Mouse (Mus musculus): ENCODE results near the gene Rhbg. TPM values are rescaled to one million over a fixed set of nuclear protein-coding genes. Genes with fewer than 3 reads are reported as not detected.

Gene Rhbg
- total RNA-seq, 2 experiments from 2014 or later: 0.64 TPM; not detected in 1

DNA sequence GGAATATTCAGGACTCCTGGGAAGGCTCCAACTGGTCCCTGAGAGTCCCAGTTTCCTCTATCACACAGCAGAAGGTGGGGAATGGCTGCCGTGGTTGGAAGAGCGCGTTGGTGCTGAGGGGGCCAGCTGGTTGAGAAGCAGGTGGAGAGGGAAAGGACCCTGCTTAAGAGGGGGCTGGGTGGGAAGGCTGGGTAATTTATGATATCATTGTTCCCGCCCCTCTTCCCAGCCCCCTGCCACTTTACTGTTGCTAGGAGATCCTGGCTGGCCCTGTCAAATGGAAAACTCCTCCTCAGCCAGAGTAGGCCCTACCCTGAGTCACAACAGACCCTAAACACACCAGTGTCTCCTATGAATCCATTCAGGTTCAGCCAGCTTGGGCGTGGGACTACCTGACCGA, 26.5 kb downstream of the Rhbg start:
- DNase-seq: no peak

GRCm38 (mm10) chr3:88227260-88227659, 27.2 kb downstream of the Rhbg start:
- DNase-seq: no peak

DNA sequence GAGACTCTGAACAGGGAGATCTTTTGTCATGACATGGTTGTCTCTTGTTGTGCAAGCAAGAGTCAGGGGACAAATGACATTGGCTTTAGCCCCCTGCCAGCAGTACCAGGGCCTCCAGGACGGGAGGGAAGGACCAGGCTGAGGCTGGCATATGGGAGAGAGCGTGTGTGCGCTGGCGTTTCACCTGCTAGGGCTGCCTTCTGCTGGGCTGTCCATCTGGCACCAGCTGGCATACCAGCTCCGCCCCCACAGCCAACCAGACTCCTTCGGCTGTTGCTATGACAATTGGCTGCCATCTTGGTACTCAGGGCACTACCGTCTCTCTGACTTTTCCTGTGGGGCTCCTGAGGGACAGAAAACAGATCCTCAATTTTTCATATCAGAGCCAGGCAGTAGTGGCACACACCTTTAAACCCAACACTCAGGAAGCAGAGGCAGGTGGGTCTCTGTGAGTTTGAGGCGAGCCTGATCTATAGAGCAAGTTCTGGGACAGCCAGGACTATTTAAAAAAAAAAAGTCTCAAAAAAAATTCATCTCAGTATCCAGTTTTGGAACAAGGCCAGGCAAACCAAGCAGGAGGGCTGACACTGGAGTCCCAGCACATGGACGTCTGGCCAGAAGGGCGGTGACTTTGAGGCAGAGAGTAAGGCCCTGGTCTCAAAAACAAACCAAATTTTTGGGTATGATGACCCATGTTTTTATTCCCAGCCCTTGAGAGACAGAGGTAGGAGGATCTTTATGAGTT, 28.2 kb downstream of the Rhbg start:
- no peak for DNase-seq

DNA sequence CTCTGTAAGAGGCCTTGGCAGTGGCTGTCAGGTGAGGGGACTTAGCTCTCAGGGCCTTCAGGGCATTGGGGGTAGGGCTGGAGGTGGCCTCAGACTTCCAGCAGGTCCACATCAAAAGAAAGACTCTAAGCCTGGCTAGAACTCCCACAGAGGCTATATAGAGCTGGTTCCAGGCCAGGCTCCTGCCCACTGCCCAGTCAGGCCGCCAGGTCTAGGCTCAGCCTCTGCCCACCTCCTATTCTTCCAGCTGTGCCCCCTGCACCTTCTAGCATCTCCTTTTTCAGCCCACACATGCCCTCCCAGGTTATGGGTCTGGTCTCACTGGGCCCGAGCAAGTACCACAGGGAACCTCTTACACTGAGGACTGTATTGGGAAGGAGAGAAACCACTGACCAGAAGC, 29.6 kb downstream of the Rhbg start:
- no peak for DNase-seq

- no peak for DNase-seq
Observed at GRCm38 (mm10) chr3:88222446-88222845, 32.1 kb downstream of the Rhbg start.

GRCm38 (mm10) chr3:88221519-88222390, 32.8 kb downstream of the Rhbg start:
- no peak for DNase-seq

DNA sequence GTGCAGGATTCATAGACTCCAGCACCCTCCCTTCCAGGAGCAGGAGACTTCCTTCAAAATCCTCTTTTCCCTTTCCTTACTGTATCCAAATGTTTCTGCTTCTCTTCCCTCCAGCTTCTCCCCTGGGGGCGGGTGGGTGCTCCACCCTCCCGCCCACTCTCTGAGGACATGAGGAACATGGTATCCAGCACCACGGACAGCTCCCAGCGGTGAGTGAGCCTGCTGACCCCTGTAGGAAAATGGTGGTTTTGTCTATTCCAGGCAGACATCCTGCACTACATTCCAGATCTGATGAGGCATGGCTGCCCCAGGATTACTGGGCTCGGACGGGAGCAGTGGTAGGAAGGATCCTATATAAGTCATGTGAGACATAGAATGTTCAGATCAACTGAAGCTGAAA, 33.7 kb downstream of the Rhbg start:
- DNase-seq: peak; percentile 37 to 72

- DNase-seq: no peak
Observed at GRCm38 (mm10) chr3:88219940-88220339, 34.6 kb downstream of the Rhbg start.

- no peak for DNase-seq
Observed at GRCm38 (mm10) chr3:88217679-88218078, 36.8 kb downstream of the Rhbg start.

DNA sequence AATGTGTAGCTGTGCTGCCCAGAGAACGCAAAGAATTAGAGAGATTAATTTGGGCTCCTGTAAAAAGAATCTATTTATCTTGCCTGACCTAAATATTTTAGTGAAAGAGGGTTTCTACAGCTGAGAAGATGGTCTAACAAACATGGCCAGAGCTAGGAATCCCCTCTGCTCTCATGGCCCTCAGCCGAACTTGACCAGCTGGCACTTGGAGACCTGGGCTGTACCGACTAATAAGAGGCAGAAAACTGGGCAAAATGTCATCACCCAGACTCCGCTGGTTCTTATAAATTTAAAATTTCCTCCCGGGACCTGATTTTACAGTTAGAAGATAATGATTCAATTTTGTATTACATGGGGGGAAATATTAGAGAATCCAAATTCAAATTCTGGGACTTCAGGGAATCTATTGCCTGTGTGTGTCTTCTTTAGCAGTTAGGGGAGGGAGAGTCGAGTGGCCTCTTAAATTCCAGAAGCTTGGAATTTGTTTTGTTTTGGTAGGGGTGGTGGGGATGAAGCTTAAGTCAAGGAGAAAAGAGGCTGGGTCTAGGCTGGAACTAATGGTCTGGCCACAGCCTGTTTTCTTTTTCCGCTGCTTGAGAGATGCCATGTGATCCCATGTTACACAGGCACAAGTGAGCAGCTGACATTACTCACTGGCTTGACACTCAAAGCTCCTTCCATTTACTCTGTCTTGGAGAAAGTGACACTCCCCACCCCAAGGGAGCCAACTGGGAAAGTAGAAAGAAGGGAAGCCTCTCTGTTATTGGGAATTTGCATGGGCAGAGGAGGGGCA, 37.8 kb downstream of the Rhbg start:
- no peak for DNase-seq

- no peak for DNase-seq
Observed at GRCm38 (mm10) chr3:88216116-88216515, 38.4 kb downstream of the Rhbg start.

- no peak for DNase-seq
Observed at GRCm38 (mm10) chr3:88215553-88216004, 38.9 kb downstream of the Rhbg start.

DNA sequence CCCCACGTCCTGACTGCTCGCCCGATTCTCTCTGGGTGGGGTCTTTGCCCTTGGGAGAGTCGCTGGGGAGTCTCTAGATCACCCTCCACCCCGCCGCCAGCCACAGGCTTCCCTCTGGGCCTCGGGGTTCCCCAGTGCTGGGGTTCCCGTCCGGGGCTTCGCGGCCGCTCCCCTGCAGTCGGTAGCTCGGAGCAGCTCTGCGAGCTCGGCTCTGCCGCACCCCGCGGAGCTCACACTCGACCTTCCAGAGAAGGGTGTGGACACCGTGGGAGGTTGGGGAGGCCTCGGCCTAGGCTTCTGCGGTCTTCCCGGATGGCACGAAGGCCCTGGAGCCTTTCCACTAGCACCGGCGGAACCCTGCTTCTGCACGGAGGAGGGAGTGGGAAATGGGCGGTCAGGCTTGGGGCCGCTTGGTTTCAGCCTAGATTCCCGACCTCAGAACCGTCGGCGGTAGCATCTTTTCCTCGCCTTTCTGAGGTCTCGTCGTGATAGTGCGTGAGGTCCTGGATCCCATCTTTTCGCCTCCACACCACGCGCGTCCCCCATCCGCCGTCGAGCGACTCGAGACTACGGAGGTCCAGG, 39.4 kb downstream of the Rhbg start:
- DNase-seq: peak in 1 of 2 experiments; percentile 19

- DNase-seq: no peak
Observed at GRCm38 (mm10) chr3:88214197-88214938, 40.1 kb downstream of the Rhbg start.

DNA sequence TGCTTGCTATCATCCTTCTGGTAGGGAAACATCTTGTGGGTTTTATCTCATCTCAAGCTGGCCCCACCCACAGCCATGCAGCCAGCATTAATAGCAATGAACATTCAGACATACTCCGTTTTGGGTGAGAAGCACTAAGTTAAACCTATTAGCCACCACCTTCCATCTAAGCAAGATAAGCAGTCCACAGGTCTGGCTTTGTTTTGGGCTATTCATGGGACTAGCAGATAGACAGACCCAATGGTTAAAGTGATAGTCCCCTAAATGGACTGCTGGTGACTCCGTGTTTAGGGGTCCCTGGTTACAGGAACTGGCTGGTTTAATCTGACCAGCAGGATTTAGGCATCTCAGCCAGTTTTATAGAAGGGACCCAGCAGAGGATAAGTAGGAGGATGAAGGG, 41.5 kb downstream of the Rhbg start:
- no peak for DNase-seq

GRCm38 (mm10) chr3:88212356-88212755, 42.2 kb downstream of the Rhbg start:
- DNase-seq: no peak

DNA sequence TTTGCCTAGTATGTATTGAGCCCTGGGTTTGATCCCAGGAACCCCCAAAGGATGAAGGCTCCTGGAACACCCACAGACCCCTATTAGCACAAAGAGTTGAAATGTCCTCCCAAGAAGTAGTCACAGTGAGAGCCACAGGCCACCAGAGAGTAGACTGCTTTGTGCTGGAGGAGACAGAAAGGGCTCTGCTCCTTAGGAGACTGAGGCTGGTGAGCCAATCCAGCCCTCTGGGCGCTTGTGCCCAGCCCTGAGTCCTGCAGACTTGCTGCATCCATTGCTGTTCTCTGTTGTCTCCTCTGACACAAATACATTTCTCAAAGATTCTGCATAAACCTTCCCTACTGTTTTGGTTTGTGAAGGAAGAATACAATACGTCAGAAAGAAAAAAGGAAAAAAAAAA, 43.6 kb downstream of the Rhbg start:
- no peak for DNase-seq

GRCm38 (mm10) chr3:88210121-88210520, 44.4 kb downstream of the Rhbg start:
- DNase-seq: no peak

- DNase-seq: no peak
Observed at GRCm38 (mm10) chr3:88209306-88209705, 45.2 kb downstream of the Rhbg start.

DNA sequence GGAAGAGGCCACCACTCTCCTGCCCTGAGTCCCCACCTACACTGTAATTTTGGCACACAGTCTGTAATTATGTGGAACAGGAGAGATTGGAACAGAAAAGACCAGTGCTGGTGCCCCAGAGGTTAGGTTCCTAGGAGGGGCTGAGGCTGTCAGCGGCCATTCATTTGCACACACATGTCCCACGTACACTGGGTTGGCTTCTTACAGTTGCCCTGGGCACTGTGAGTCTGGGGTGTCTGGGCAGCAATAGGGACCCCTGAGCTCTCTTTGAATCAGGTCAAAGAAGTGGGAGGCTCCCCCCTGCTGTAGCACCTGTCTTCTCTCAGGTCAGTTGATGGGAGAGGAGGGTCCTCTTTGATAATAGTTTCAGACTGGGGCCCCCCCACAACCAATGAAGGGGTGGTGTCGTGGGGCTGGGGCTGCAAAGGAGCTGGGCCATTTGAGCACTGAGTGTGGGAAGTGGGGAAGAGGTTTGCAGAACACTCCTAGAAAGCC, 46.2 kb downstream of the Rhbg start:
- DNase-seq: no peak

GRCm38 (mm10) chr3:88207451-88208100, 46.9 kb downstream of the Rhbg start:
- DNase-seq: no peak

Data from heart, adult 18-20 months (tissue).